Comparison of ENCODE assay signal across 20 mouse cellular contexts in genomic region chr6:116713966-116714365, GRCm38 (mm10).
"Had no signal": no experiment of that assay in that cellular context is flagged by ENCODE, and none has a peak within 500 bp of the region (broad histone marks: within the 10 kb centered on the region; RNA-seq: fewer than 3 reads in every experiment).

No protein-coding gene starts in this region.

- DNase-seq: forebrain, postnatal 0 days; gastrocnemius, postnatal 14 days; gastrocnemius, postnatal 36 days; heart, postnatal 14 days; heart, postnatal 36 days; kidney, adult 11 months; kidney, adult 8-10 months; kidney, postnatal 36 days; layer of hippocampus, adult 9-11 months; layer of hippocampus, postnatal 36 days; left cerebral cortex, postnatal 4 days had no signal

- H3K27ac ChIP-seq: hindbrain, embryonic 13.5 days; hindbrain, embryonic 15.5 days; hindbrain, postnatal 0 days; limb, embryonic 13.5 days; limb, embryonic 15.5 days; liver, embryonic 12.5 days; liver, embryonic 14.5 days had no signal

- H3K4me3 ChIP-seq: heart, embryonic 12.5 days; heart, embryonic 15.5 days; hindbrain, embryonic 13.5 days; hindbrain, embryonic 15.5 days; limb, embryonic 13.5 days; limb, embryonic 15.5 days; liver, embryonic 12.5 days had no signal

- H3K27me3 ChIP-seq: heart, embryonic 12.5 days; heart, embryonic 15.5 days; hindbrain, embryonic 13.5 days; hindbrain, embryonic 15.5 days; limb, embryonic 13.5 days; limb, embryonic 15.5 days; liver, embryonic 12.5 days had no signal

- H3K36me3 ChIP-seq: heart, embryonic 12.5 days; heart, embryonic 15.5 days; hindbrain, embryonic 13.5 days; hindbrain, embryonic 15.5 days; limb, embryonic 13.5 days; limb, embryonic 15.5 days; liver, embryonic 12.5 days had no signal

- H3K9me3 ChIP-seq: heart, embryonic 12.5 days; heart, embryonic 15.5 days; hindbrain, embryonic 13.5 days; hindbrain, embryonic 15.5 days; limb, embryonic 13.5 days; limb, embryonic 15.5 days; liver, embryonic 12.5 days had no signal

- H3K4me1 ChIP-seq: hindbrain, embryonic 15.5 days; liver, embryonic 12.5 days had no signal
